Mouse (Mus musculus) neural tube, embryonic 11.5 days (tissue): ENCODE results near the gene Tdrd7. TPM values are rescaled to one million over a fixed set of nuclear protein-coding genes. Genes with fewer than 3 reads are reported as not detected.

Source experiments
- ATAC-seq: fragments of 200-750 bp; cut with Nextera tagmentation; 2 replicates; pipeline ENCODE4 v1.8.0; 2017; ENCODE audit warnings: moderate number of reproducible peaks, mild to moderate bottlenecking, moderate TSS enrichment, moderate library complexity; ENCODE audit not compliant: insufficient read depth, low FRiP score, low TSS enrichment
- DNase-seq: peaks from one replicate; pipeline ENCODE4 v3.0.0-alpha.2; 2015; ENCODE audit warnings: low spot score
- H3K27ac ChIP-seq: fragments of 300-500 bp; sonication (generic); 2 replicates; pipeline ENCODE4 v1.5.1; 2014; ENCODE audit warnings: low read depth, mild to moderate bottlenecking, low read length
- H3K27me3 ChIP-seq: fragments of 300-500 bp; sonication (generic); 2 replicates; pipeline ENCODE4 v1.6.1; 2014; ENCODE audit warnings: mild to moderate bottlenecking, low read length, mixed read lengths; ENCODE audit not compliant: control insufficient read depth, insufficient read depth
- H3K36me3 ChIP-seq: fragments of 300-500 bp; sonication (generic); 2 replicates; pipeline ENCODE4 v1.6.1; 2014; ENCODE audit warnings: mild to moderate bottlenecking, low read length, moderate library complexity, mixed read lengths; ENCODE audit not compliant: control insufficient read depth, insufficient read depth
- H3K4me1 ChIP-seq: fragments of 300-500 bp; sonication (generic); 2 replicates; pipeline ENCODE4 v1.6.1; 2014; ENCODE audit warnings: low read length, mixed read lengths; ENCODE audit not compliant: control insufficient read depth, insufficient read depth
- H3K4me2 ChIP-seq: fragments of 300-500 bp; sonication (generic); 2 replicates; pipeline ENCODE4 v1.6.1; 2014; ENCODE audit warnings: low read depth, mild to moderate bottlenecking, moderate library complexity
- H3K4me3 ChIP-seq: fragments of 300-500 bp; sonication (generic); 2 replicates; pipeline ENCODE4 v1.5.1; 2014; ENCODE audit warnings: low read depth, low read length
- H3K9ac ChIP-seq: fragments of 300-500 bp; sonication (generic); 2 replicates; pipeline ENCODE4 v1.6.1; 2014; ENCODE audit warnings: mild to moderate bottlenecking, low read length
- H3K9me3 ChIP-seq: fragments of 300-500 bp; sonication (generic); 2 replicates; pipeline ENCODE4 v1.6.1; 2016; ENCODE audit warnings: low read length; ENCODE audit not compliant: control insufficient read depth
- WGBS: fragments of 180-500 bp; shearing (Covaris S2); extraction: QIAGEN DNeasy Blood & Tissue Kit; methylation state at CpG from one replicate; pipeline ENCODE4 v1.1.7; 2014; 5-methylcytosine and 5-hydroxymethylcytosine counted together
- polyA plus RNA-seq: library from polyadenylated mRNA; unstranded; fragments of >200 nt; fragmentation: Nextera tagmentation; extraction: Ambion mirVana; gene quantifications from 2 replicates; pipeline ENCODE4 v1.2.1, GENCODE M21; 2014

Gene Tdrd7
- polyA plus RNA-seq, 1 experiment from 2014 or later, result 16.7 TPM

- ATAC-seq (no peak), DNase-seq (no peak)
- no peaks in the 10 kb centered on the region for H3K36me3 ChIP-seq
- H3K27me3 ChIP-seq, result peaks cover 34% of the 10 kb centered on the region
- H3K4me1 ChIP-seq, result peaks cover 13% of the 10 kb centered on the region
- no peak overlapping the region for H3K4me3 ChIP-seq
- no peak overlapping the region for H3K9ac ChIP-seq
- no peaks in the 10 kb centered on the region for H3K9me3 ChIP-seq
- no peak overlapping the region; the same call in 1 of the 2 replicates for H3K27ac ChIP-seq
- H3K4me2 ChIP-seq, result no peak overlapping the region
- WGBS, result 42% methylated on average over 5 of the region's 5 CpGs
Measured at GRCm38 (mm10) chr4:46042505-46042850, 77.3 kb downstream of the Tdrd7 start.

DNA sequence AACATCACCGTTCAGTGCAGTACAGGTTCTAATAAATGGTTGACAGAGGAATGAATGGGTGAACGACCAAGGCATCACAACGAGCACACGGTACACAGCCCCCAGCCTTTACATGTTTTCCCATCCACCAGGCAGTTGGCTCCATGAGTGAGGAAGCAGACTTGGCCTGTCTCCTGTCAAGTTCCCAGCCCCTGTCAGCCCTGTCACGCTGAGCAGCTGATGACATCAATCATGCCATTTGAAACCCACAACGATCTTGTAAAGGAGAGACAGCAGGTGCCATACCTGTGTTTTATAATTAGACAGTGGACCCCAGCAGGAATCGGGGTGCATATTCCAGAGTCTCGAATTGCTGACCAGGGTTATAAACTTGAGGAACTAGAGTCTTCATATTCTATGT, 78.2 kb downstream of the Tdrd7 start:
- peaks cover 25% of the 10 kb centered on the region for H3K27me3 ChIP-seq
- H3K9ac ChIP-seq, result no peak overlapping the region
- DNase-seq, result no peak
- 76% methylated on average over 8 of the region's 8 CpGs for WGBS
- H3K36me3 ChIP-seq, result no peaks in the 10 kb centered on the region
- H3K9me3 ChIP-seq, result no peaks in the 10 kb centered on the region
- no peak overlapping the region for H3K4me2 ChIP-seq
- peaks cover 13% of the 10 kb centered on the region for H3K4me1 ChIP-seq
- no peak for ATAC-seq
- no peak overlapping the region for H3K27ac ChIP-seq
- no peak overlapping the region for H3K4me3 ChIP-seq

GRCm38 (mm10) chr4:46047971-46048370, 82.8 kb downstream of the Tdrd7 start:
- WGBS, result 70% methylated on average over 4 of the region's 4 CpGs
- H3K4me3 ChIP-seq, result no peak overlapping the region
- no peak overlapping the region for H3K4me2 ChIP-seq
- no peaks in the 10 kb centered on the region for H3K9me3 ChIP-seq
- no peak overlapping the region for H3K27ac ChIP-seq
- no peaks in the 10 kb centered on the region for H3K36me3 ChIP-seq
- DNase-seq (no peak), ATAC-seq (no peak)
- no peaks in the 10 kb centered on the region for H3K27me3 ChIP-seq
- no peak overlapping the region for H3K9ac ChIP-seq
- no peaks in the 10 kb centered on the region for H3K4me1 ChIP-seq

- WGBS, result 86% methylated on average over 7 of the region's 7 CpGs
- no peak for ATAC-seq
- Histone ChIP-seq H3K27me3 (no peaks in the 10 kb centered on the region), H3K27ac (no peak overlapping the region), H3K4me2 (no peak overlapping the region), H3K9me3 (no peaks in the 10 kb centered on the region), H3K36me3 (no peaks in the 10 kb centered on the region), H3K9ac (no peak overlapping the region), H3K4me3 (no peak overlapping the region), H3K4me1 (no peaks in the 10 kb centered on the region)
- DNase-seq, result no peak
Measured at GRCm38 (mm10) chr4:46048418-46048817, 83.3 kb downstream of the Tdrd7 start.

DNA sequence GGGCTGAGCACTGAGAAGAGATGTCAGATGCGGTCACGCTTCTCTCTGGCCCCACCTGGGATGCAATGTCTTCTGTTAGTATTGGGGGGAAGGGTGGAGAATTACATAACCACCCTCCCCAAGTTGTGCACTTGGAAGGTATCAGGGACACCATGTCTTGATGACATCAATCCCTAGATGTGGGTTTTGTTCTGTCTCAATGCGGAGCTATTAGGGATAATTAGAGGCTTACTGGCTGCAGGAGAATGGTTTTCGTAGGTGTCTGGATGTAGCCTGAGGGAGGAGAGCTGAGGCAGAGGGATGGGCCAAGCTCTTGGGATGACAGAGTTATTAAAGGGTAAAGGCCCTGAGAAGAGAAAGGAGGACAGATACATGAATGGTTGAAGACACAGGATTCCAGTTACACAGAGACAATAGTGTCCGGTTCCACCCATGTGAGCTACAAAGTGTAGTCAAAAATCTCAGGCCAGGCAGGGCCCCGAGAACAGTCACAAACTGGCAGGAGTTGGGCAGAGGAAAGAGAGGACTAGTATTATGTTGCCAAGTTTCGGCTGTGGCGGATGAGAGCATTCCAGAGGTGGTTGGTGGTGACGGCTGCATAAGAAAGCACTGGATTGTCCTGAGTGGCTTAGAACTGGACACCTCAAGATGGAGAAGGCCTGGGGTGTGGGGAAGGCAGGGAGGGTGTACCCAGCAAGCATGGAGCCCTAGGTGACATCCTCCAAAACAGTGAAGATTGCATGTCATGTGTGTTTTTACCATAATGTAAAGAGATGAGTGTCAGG, 88.4 kb downstream of the Tdrd7 start:
- Histone ChIP-seq H3K27me3 (no peaks in the 10 kb centered on the region), H3K4me1 (no peaks in the 10 kb centered on the region), H3K9me3 (no peaks in the 10 kb centered on the region), H3K9ac (no peak overlapping the region), H3K4me2 (no peak overlapping the region), H3K4me3 (no peak overlapping the region), H3K27ac (no peak overlapping the region), H3K36me3 (no peaks in the 10 kb centered on the region)
- WGBS, result 88% methylated on average over 9 of the region's 9 CpGs
- ATAC-seq (no peak), DNase-seq (no peak)

DNA sequence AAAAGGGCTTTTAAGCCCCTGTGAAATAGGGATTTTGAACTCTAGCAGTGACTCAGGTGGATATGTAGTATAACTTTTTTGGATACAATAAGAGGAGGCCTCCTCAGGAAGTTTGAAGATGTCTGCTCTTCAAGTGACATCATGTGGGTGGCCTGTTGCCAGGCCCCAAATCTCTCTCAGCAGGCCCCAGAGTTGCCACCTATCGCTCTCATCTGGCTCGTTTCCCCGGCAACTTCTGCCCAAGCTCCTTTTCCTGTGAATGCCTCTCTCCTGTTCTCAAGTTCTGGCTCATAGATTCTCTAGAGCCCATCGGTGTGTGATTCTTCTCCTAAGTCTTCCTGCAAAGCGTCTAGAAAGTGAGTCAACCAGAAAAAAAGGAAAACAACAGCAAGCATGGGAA, 91.0 kb downstream of the Tdrd7 start:
- H3K4me3 ChIP-seq, result no peak overlapping the region
- 93% methylated on average over 5 of the region's 5 CpGs for WGBS
- no peak for ATAC-seq

DNA sequence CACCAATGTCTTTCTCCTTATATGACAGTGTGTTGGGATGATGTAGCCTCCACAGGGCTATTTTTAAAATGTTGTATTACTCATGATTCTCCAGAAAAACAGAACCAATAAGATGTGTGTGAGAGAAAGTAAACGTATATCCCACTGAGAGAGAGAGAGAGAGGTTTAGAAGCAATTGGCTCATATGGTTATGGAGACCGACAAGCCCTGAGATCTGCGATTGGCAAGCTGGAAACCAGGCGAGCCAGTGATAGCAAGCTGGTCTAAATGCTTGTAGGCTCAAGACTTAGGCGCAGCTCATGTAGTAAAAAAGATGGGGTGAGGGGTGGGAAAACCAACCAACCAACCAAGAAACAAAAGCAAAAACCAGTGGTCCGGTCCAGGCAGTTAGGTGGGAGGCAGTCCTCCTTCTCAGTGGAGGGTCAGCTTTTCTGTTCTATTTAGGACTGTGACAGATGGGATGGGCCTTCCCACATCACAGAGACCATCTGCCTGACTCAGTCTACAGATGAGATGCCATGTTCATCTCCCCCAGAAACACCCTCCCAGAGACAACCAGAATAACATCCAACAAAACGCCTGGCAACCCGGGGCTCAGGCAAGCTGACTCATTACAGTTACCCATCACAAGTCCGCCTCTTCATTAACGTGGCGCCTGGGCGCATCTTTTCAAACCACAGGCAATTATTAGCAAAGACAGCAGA, 96.3 kb downstream of the Tdrd7 start:
- H3K9ac ChIP-seq, result no peak overlapping the region
- H3K4me1 ChIP-seq, result no peaks in the 10 kb centered on the region
- no peak overlapping the region for H3K27ac ChIP-seq
- H3K4me2 ChIP-seq, result no peak overlapping the region
- 90% methylated on average over 12 of the region's 12 CpGs for WGBS
- H3K9me3 ChIP-seq, result no peaks in the 10 kb centered on the region
- DNase-seq, result no peak
- ATAC-seq, result no peak
- H3K27me3 ChIP-seq, result no peaks in the 10 kb centered on the region
- no peak overlapping the region for H3K4me3 ChIP-seq
- no peaks in the 10 kb centered on the region for H3K36me3 ChIP-seq

More for the DNA sequence above, 91.0 kb downstream of the Tdrd7 start:
- Histone ChIP-seq H3K9me3 (no peaks in the 10 kb centered on the region), H3K4me1 (no peaks in the 10 kb centered on the region), H3K36me3 (no peaks in the 10 kb centered on the region), H3K27me3 (no peaks in the 10 kb centered on the region), H3K4me2 (no peak overlapping the region), H3K27ac (no peak overlapping the region), H3K9ac (no peak overlapping the region)
- no peak for DNase-seq

DNA sequence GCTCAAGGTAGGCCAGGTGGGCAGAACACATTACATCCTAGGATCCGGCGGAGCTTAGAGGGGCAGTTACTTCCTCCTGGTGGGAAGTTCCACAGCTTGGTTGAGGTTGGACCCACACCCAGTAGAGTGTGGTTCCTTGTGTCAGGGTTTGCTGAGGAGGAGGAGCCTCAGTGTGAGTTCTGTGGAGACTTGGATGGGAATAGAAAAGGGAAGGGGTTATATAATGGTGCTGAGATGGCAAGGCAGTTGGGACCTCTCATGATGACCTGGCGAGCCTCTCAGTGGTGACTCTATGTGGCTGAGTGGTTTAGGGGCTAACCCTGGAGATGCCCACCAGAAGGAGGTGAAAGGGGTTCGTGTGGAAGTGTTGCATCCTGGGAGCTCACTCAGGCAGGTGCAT, 98.7 kb downstream of the Tdrd7 start:
- H3K4me2 ChIP-seq, result no peak overlapping the region
- ATAC-seq (no peak), DNase-seq (no peak)
- no peaks in the 10 kb centered on the region for H3K9me3 ChIP-seq
- 87% methylated on average over 4 of the region's 4 CpGs for WGBS
- H3K27me3 ChIP-seq, result no peaks in the 10 kb centered on the region
- H3K4me3 ChIP-seq, result no peak overlapping the region
- no peak overlapping the region for H3K9ac ChIP-seq
- H3K4me1 ChIP-seq, result no peaks in the 10 kb centered on the region
- H3K27ac ChIP-seq, result no peak overlapping the region
- no peaks in the 10 kb centered on the region for H3K36me3 ChIP-seq

DNA sequence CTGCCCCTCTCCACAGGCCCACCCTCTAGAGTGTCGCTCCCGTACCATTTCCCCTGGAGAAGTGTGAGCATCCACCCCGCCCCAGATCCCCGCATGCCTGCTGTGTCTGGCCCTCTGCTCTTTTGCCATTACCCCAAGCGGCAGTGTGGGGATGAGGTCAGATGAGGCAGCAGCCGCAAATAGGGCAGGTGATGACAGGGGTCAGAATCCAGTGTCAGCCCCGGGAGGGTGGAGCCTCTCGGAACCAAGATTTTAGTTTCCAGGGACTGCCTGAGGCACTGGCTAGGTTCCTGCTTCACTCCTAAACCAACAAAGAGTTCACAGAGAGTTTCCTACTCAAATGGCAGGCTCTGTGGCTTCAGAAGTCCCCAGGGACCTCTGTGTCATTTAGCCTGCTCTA, 99.1 kb downstream of the Tdrd7 start:
- DNase-seq (no peak), ATAC-seq (no peak)
- Histone ChIP-seq H3K4me3 (no peak overlapping the region), H3K36me3 (no peaks in the 10 kb centered on the region), H3K9ac (no peak overlapping the region), H3K27me3 (no peaks in the 10 kb centered on the region), H3K9me3 (no peaks in the 10 kb centered on the region), H3K4me1 (no peaks in the 10 kb centered on the region), H3K4me2 (no peak overlapping the region), H3K27ac (no peak overlapping the region)
- WGBS, result 37% methylated on average over 8 of the region's 8 CpGs
